Mouse (Mus musculus) G1E (cell line): ENCODE results near the gene Ddn.

Experiments used
- CTCF ChIP-seq: IDR thresholded peaks from 2 replicates; pipeline ENCODE4 v1.5.1; 2012; ENCODE audit warnings: low read depth, low read length, inconsistent platforms, mixed read lengths
- GATA1 ChIP-seq: IDR thresholded peaks from 2 replicates; pipeline ENCODE4 v1.6.1; 2012; ENCODE audit warnings: borderline replicate concordance, low read length, inconsistent platforms, mixed read lengths
- POLR2AphosphoS5 ChIP-seq: IDR thresholded peaks from 2 replicates; pipeline ENCODE4 v1.6.1; 2012; ENCODE audit warnings: low read depth, low read length, inconsistent platforms; ENCODE audit not compliant: insufficient replicate concordance

- TF ChIP-seq GATA1, result no peak
- no peak for TF ChIP-seq CTCF
- no peak for TF ChIP-seq POLR2AphosphoS5
Measured at GRCm38 (mm10) chr15:98839671-98840585, 30.6 kb upstream of the Ddn start.
